In genomic region chr14:54652787-54653186, GRCm38 (mm10) we compare ENCODE assay signal across 10 mouse cellular contexts. TPM values are rescaled to one million over a fixed set of nuclear protein-coding genes. Genes with fewer than 3 reads are reported as not detected.
DNase-seq lines count a peak whose midpoint lies in the region; ATAC-seq and TF ChIP-seq lines count a peak whose summit lies in the region.
"Had no signal": no experiment of that assay in that cellular context is flagged by ENCODE, and none has a peak within 500 bp of the region (broad histone marks: within the 10 kb centered on the region; RNA-seq: fewer than 3 reads in every experiment).

No protein-coding gene starts in this region.

- no peak for ATAC-seq in intestine, embryonic 14.5 days (replicated peaks; ENCODE audit: low FRiP score, low TSS enrichment, low read depth)
- ATAC-seq in neural tube, embryonic 13.5 days (ENCODE audit: low read depth): peak; percentile 16
- no peak for ATAC-seq in frontal cortex, adult (ENCODE audit: low TSS enrichment)

- intact Hi-C loops in left cerebral cortex, adult 2 months (cut with DNase I): loop anchor here (2.0 kb wide), 1 partner anchor 34 kb away; the partner anchor contains the start of genes 1700123O20Rik and Acin1
- intact Hi-C loops in left cerebral cortex, postnatal 4 days (cut with DNase I): no loop called here

- H3K36me3 ChIP-seq in embryonic facial prominence, embryonic 10.5 days (replicated peaks): peaks cover 79% of the 10 kb centered on the region
- H3K36me3 ChIP-seq in intestine, embryonic 14.5 days (ENCODE audit: control insufficient read depth, insufficient read depth, low read length): peaks cover 71% of the 10 kb centered on the region
- peaks cover 66% of the 10 kb centered on the region for H3K36me3 ChIP-seq in neural tube, embryonic 13.5 days

- H3K27ac ChIP-seq in left cerebral cortex, adult 2 months: peak overlapping the region; percentile 94
- H3K27ac ChIP-seq in embryonic facial prominence, embryonic 10.5 days (replicated peaks): peak overlapping the region; percentile 95
- H3K27ac ChIP-seq in intestine, embryonic 14.5 days (ENCODE audit: low read depth): peak overlapping the region; percentile 58
- peak overlapping the region; percentile 92 for H3K27ac ChIP-seq in neural tube, embryonic 13.5 days (replicated peaks)

- H3K9me3 ChIP-seq in embryonic facial prominence, embryonic 10.5 days: no peaks in the 10 kb centered on the region
- no peaks in the 10 kb centered on the region for H3K9me3 ChIP-seq in intestine, embryonic 14.5 days (ENCODE audit: control insufficient read depth, low read length)
- H3K9me3 ChIP-seq in neural tube, embryonic 13.5 days: no peaks in the 10 kb centered on the region

- WGBS in embryonic facial prominence, embryonic 10.5 days: 0% methylated on average over 7 of the region's 7 CpGs
- WGBS in intestine, embryonic 14.5 days: 0% methylated on average over 7 of the region's 7 CpGs
- WGBS in neural tube, embryonic 13.5 days: 1% methylated on average over 7 of the region's 7 CpGs

- H3K4me2 ChIP-seq in intestine, embryonic 14.5 days (ENCODE audit: low read length): peak overlapping the region; percentile 74
- H3K4me2 ChIP-seq in neural tube, embryonic 13.5 days: peak overlapping the region; percentile 80

- H3K4me3 ChIP-seq in left cerebral cortex, adult 2 months: peak overlapping the region; percentile 79
- peak overlapping the region; percentile 80 for H3K4me3 ChIP-seq in embryonic facial prominence, embryonic 10.5 days
- H3K4me3 ChIP-seq in intestine, embryonic 14.5 days (ENCODE audit: low read depth, low read length): peak overlapping the region; percentile 75
- peak overlapping the region; percentile 69 for H3K4me3 ChIP-seq in neural tube, embryonic 13.5 days

- peaks cover 52% of the 10 kb centered on the region for H3K4me1 ChIP-seq in embryonic facial prominence, embryonic 10.5 days
- peaks cover 17% of the 10 kb centered on the region for H3K4me1 ChIP-seq in intestine, embryonic 14.5 days (replicated peaks; ENCODE audit: control insufficient read depth, insufficient read depth, low read length)
- H3K4me1 ChIP-seq in neural tube, embryonic 13.5 days (replicated peaks): peaks cover 55% of the 10 kb centered on the region

- DNase-seq in left cerebral cortex, adult 2 months (ENCODE audit: extremely low spot score in 1 of 2, low spot score in 2 of 2): no peak
- no peak for DNase-seq in left cerebral cortex, postnatal 4 days
- peak; percentile 43 for DNase-seq in embryonic facial prominence, embryonic 10.5 days (ENCODE audit: low spot score)
- DNase-seq in intestine, embryonic 14.5 days (ENCODE audit: low spot score): no peak
- no peak for DNase-seq in cerebellum, adult 9-11 months
- DNase-seq in spleen, postnatal 14 days (ENCODE audit: low spot score in 2 of 2): no peak

- H3K27me3 ChIP-seq in embryonic facial prominence, embryonic 10.5 days (replicated peaks; ENCODE audit: low read depth, poor library complexity, severe bottlenecking): no peaks in the 10 kb centered on the region
- H3K27me3 ChIP-seq in intestine, embryonic 14.5 days (replicated peaks; ENCODE audit: control insufficient read depth, insufficient read depth, low read length): no peaks in the 10 kb centered on the region
- no peaks in the 10 kb centered on the region for H3K27me3 ChIP-seq in neural tube, embryonic 13.5 days

- H3K9ac ChIP-seq in intestine, embryonic 14.5 days (ENCODE audit: low read length): peak overlapping the region; percentile 90
- H3K9ac ChIP-seq in neural tube, embryonic 13.5 days: peak overlapping the region; percentile 92

- no peak for TF ChIP-seq CTCF in left cerebral cortex, adult 2 months (IDR thresholded peaks at IDR 0.05)

RNA-seq across cellular contexts. Expression of gene Cdh24, which starts 11.6 kb away (rescaled TPM):
- total RNA-seq in left cerebral cortex, adult 2 months (2021): 10 to 100 TPM in 1 of 2 experiments, 1 to 10 TPM in 1; 8.2 to 11.3 TPM
- 10 to 100 TPM; 17.2 to 20.7 TPM for total RNA-seq in left cerebral cortex, postnatal 4 days (2021)
- 5.3 and 6.0 TPM in 2 replicates for polyA plus RNA-seq in embryonic facial prominence, embryonic 10.5 days (2016; fragmentation: Nextera tagmentation; extraction: Ambion mirVana)
- polyA plus RNA-seq in intestine, embryonic 14.5 days (2014; fragmentation: Nextera tagmentation; extraction: Ambion mirVana): 4.0 and 4.9 TPM in 2 replicates
- polyA plus RNA-seq in neural tube, embryonic 13.5 days (2015; fragmentation: Nextera tagmentation; extraction: Ambion mirVana): 9.1 and 9.2 TPM in 2 replicates

RNA-seq across cellular contexts. Expression of gene Gm17606, which starts 12.0 kb away (rescaled TPM):
- not detected for total RNA-seq in left cerebral cortex, adult 2 months (2021)
- total RNA-seq in left cerebral cortex, postnatal 4 days (2021): not detected
- polyA plus RNA-seq in embryonic facial prominence, embryonic 10.5 days (2016; fragmentation: Nextera tagmentation; extraction: Ambion mirVana): not detected in 2 replicates
- polyA plus RNA-seq in intestine, embryonic 14.5 days (2014; fragmentation: Nextera tagmentation; extraction: Ambion mirVana): not detected in 2 replicates
- not detected in 2 replicates for polyA plus RNA-seq in neural tube, embryonic 13.5 days (2015; fragmentation: Nextera tagmentation; extraction: Ambion mirVana)
- total RNA-seq: adrenal gland, adult 18-20 months; left cerebral cortex, postnatal 14 days had no signal

RNA-seq across cellular contexts. Expression of gene Psmb11, which starts 31.6 kb away (rescaled TPM):
- not detected for total RNA-seq in left cerebral cortex, adult 2 months (2021)
- total RNA-seq in left cerebral cortex, postnatal 4 days (2021): not detected
- polyA plus RNA-seq in embryonic facial prominence, embryonic 10.5 days (2016; fragmentation: Nextera tagmentation; extraction: Ambion mirVana): 0.04 and 0.12 TPM in 2 replicates
- not detected in 2 replicates for polyA plus RNA-seq in intestine, embryonic 14.5 days (2014; fragmentation: Nextera tagmentation; extraction: Ambion mirVana)
- polyA plus RNA-seq in neural tube, embryonic 13.5 days (2015; fragmentation: Nextera tagmentation; extraction: Ambion mirVana): 0.07 TPM in 1 of 2 replicates, not detected in the other
- total RNA-seq: adrenal gland, adult 18-20 months had no signal

RNA-seq across cellular contexts. Expression of gene 1700123O20Rik, which starts 33.2 kb away (rescaled TPM):
- total RNA-seq in left cerebral cortex, adult 2 months (2021): 10 to 100 TPM; 20.2 to 22.7 TPM
- 10 to 100 TPM; 27.4 to 30.2 TPM for total RNA-seq in left cerebral cortex, postnatal 4 days (2021)
- 115 and 116 TPM in 2 replicates for polyA plus RNA-seq in embryonic facial prominence, embryonic 10.5 days (2016; fragmentation: Nextera tagmentation; extraction: Ambion mirVana)
- polyA plus RNA-seq in intestine, embryonic 14.5 days (2014; fragmentation: Nextera tagmentation; extraction: Ambion mirVana): 83.7 and 90.7 TPM in 2 replicates
- 84.6 and 90.6 TPM in 2 replicates for polyA plus RNA-seq in neural tube, embryonic 13.5 days (2015; fragmentation: Nextera tagmentation; extraction: Ambion mirVana)

RNA-seq across cellular contexts. Expression of gene Acin1, which starts 33.9 kb away (rescaled TPM):
- total RNA-seq in left cerebral cortex, adult 2 months (2021): 100 to 1,000 TPM; 200 to 232 TPM
- 100 to 1,000 TPM; 273 to 279 TPM for total RNA-seq in left cerebral cortex, postnatal 4 days (2021)
- polyA plus RNA-seq in embryonic facial prominence, embryonic 10.5 days (2016; fragmentation: Nextera tagmentation; extraction: Ambion mirVana): 150 and 152 TPM in 2 replicates
- 112 TPM in 2 replicates for polyA plus RNA-seq in intestine, embryonic 14.5 days (2014; fragmentation: Nextera tagmentation; extraction: Ambion mirVana)
- 140 and 146 TPM in 2 replicates for polyA plus RNA-seq in neural tube, embryonic 13.5 days (2015; fragmentation: Nextera tagmentation; extraction: Ambion mirVana)
